Mouse (Mus musculus) hindlimb bud, embryonic 11.5 days (tissue): ENCODE data around the gene Ank.

ENCODE experiments used
- DNase-seq: peaks from one replicate; pipeline ENCODE4 v3.0.0-alpha.2; 2012; ENCODE audit warnings: low read depth, low spot score; ENCODE audit errors: extremely low spot score

The Ank gene

DNA sequence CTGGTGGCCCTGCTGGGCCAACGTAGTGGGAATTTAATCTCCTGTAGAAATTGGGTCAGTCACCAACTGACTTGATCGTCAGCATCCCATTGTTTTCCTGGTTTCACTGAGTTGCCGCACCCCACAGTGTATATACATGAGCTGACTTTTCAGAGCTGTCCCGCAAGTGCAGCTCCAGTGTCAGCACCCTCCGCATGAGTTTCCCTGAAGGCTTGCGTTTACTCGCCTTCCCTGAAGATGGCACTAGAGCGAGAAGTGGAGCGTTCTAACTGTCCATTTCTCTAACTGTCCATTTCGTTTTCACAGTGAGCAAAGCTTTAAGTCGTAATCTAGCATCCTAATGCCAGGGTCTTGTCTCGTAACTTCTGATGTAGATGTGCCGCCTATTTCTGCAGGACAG is 127.2 kb downstream of the Ank start:
- no peak for DNase-seq

DNA sequence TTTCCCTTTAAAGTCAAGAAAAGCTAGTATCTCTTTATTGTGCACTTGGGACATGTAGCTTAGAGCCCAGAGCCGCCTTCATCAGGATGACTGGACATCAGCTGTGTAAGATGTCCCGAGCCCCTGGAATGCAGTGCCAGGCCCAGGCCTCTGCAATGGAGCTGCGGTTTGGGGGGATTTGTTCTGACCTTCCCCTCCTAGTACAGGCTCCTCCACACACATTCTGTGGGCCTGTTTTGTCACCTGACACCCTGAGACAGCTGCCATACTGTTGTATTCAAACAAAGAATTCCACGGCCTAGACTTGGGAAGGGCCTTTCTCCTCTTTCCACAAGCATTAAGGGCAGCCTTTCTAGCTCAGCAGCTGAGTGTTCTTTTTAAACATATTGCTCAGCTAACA is 128.5 kb downstream of the Ank start:
- DNase-seq = no peak

- no peak for DNase-seq
These were observed 129.1 kb downstream of the Ank start for GRCm38 (mm10) chr15:27595560-27595959.

- DNase-seq = no peak
These were observed 130.1 kb downstream of the Ank start for GRCm38 (mm10) chr15:27596463-27597140.

DNA sequence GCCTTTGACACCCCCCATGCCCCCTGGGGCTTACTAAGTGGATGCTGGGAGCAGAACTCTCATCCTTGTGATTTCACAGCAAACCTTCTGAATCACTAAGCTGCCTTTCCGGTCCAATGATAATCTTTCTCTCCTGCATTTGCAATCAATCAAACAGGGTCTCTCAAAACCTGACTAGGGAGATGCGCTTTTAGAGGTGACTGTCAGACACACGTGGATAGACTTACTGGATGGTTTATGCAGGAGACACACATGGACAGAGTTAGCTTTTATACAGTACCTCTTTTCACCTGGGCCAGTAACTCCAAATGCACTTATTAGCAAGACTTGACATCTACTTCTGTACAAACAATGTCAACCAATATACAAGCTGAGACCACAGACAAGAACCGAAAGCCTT is 131.0 kb downstream of the Ank start:
- no peak for DNase-seq

DNA sequence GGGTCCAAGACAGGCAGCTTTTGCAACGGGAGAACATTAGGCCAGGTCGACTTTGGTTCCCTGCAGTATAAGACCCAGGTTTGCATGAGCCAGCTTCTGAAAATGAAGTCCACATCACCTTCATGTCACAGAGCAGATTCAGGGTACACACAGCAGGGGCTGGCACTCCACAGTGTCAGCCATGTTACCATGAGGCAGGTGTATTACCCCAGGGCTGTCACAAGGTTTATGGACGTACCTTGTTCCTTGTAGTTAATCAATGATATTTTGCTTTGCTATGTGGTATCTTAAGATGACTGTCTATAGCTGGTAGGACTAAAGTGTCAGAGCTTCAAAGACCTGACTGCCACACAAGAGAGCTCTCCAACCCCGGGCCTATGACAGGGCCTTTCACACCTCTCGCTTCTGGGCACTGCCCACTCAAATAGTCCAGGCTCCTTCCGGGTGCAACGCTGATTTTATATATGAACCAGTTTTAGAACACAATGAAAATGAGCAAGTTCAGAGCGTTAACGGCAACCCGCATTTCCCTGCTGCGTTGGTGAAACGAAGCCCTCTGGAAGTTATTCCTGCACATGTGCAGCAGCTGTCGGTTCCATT is 132.4 kb downstream of the Ank start:
- no peak for DNase-seq

DNA sequence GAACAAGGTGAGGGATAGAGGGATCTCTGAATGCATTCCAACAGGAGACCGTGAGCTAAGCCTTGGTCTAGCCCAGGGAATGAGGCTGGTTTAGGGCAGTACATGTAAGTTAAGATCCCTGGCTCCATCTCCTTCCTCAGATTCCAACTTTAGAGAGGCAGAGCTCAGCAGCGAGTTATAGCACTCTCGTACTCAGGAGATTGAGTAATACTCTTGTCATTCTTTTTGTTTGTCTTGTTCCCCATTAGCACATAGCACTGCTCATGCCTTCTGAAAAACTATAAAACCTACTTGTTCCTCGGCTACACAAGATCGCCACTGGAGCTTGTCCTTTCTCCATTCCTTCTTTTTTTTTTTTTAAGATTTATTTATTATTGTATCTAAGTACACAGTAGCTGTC is 134.0 kb downstream of the Ank start:
- no peak for DNase-seq

DNA sequence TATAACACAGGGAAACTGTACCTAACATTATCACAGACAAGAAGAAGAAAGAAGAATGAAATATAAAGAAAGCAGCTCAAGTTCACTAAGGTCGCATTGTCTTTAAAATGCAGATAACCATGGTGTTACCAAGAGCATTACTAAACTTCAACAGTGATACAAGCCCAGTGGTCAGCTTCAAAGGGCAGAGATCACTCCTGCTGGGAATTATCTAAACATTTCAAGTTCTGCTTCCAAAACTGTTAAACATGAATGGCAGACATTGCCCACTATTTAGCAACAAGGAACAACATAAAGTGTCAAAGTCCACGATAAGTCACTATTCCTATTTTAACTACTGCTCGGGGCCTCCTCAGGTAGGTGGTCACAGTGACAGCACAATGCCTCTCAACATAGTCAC is 138.1 kb downstream of the Ank start:
- no peak for DNase-seq

- DNase-seq = no peak
These were observed 138.8 kb downstream of the Ank start for GRCm38 (mm10) chr15:27605252-27605651.

GRCm38 (mm10) chr15:27609554-27609953 is 143.1 kb downstream of the Ank start:
- no peak for DNase-seq

- DNase-seq = peak; percentile 41
These were observed 146.2 kb downstream of the Ank start for GRCm38 (mm10) chr15:27612533-27613221.

DNA sequence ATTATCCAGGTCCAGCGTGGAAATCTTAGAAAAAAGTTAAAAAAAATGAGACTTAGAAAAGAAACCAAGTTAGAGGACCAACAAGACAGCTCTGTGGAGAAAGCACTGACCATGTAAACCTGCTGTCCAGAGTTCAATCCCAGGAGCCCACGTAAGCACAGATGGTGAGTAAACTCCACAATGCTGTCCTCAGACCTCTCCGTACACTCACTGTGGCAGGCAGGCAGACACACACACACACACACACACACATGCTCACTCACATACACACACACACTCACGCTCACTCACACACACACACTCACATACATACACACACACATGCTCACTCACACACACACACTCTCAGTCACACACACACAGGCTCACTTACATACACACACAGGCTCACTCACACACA is 146.8 kb downstream of the Ank start:
- no peak for DNase-seq

GRCm38 (mm10) chr15:27616159-27616558 is 149.7 kb downstream of the Ank start:
- no peak for DNase-seq

GRCm38 (mm10) chr15:27617227-27617626 is 150.8 kb downstream of the Ank start:
- no peak for DNase-seq

DNA sequence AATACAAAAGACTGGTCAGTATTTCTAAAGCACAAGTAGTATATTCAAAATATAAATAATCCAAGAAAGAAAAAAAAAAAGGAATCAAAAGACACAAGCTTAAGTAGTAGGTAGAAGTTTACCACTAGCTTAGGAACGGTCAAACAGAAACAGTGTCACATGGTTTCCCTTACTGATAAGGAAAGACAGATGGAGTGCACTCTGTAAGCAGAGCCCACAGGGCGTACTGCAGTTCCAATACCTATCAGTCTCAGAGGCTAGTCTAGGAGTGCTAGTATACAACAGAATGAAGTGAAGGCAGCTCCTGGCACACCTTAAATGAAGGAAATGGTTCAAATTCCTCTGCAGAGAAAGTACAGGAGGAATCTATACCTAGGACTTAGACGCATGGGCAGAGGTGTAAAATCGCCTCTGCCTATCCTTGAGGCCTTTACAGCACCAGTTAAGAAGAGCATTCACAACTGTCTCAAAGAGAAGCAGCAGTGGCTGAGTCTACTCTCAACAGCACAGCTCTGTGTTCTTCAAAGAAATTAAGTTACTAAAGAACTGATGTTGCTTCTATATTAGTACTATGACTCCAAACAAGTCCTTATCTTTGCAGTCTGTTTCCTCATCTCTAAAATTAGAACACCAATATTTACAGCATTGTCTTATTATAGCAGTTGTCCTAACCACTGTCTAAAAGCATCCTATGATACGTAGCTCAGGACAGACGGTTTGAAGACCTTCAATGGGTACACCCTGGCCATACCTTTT is 152.5 kb downstream of the Ank start:
- no peak for DNase-seq

- no peak for DNase-seq
These were observed 153.2 kb downstream of the Ank start for GRCm38 (mm10) chr15:27619683-27620082.

DNA sequence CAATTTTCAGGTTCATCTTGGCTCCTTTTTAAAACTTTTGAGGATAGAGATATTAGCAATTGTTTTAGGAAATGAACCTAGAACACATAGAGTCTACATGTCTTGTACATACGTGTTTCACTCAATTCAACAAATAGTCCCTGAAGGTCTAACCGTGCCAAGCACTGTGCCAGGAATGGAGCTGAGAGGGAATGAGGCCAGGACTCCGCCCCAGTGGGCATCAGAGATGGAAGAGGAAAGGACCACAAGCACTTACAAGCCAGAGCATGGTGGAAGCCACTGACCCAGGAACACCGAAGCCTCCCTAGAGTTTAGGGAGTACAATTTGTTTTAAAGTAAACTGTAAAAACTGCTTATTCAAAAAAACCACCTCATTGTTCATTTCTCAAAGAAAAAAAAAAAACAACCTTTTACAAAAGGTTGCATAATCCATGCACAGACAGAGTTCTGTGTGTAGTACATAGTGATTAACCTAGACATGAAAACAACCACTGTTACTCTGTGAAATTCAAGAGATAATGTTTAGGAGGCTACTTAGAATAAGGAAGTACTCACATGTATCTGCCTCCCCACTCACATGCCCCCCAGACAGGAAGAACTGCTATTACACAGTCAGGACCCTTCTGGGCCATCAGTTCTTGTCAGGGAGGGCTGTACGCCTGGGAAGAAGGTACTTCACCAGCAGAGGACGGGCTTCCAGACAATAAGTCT is 154.2 kb downstream of the Ank start:
- no peak for DNase-seq

GRCm38 (mm10) chr15:27623286-27623685 is 156.8 kb downstream of the Ank start:
- no peak for DNase-seq

GRCm38 (mm10) chr15:27625014-27625889 is 158.8 kb downstream of the Ank start:
- DNase-seq = no peak

GRCm38 (mm10) chr15:27625890-27626255 is 159.4 kb downstream of the Ank start:
- DNase-seq = no peak
